Mouse (Mus musculus) megakaryocyte, adult 5-6 weeks (primary cell): ENCODE measurements around the gene Fyb. TPM values are rescaled to one million over a fixed set of nuclear protein-coding genes. Genes with fewer than 3 reads are reported as not detected.

Experiments
- ATAC-seq: 2 replicates; pipeline ENCODE4 v1.8.0; 2016; ENCODE audit warnings: mild to moderate bottlenecking, inconsistent platforms; ENCODE audit not compliant: poor library complexity, severe bottlenecking
- total RNA-seq, 2 experiments: library from RNA; stranded (forward) in 1 of 2; stranded (reverse) in 1 of 2; fragments of 153-499, 151-499 nt in 1 of 2; fragments of 221-1000, 200-1000 nt in 1 of 2; gene quantifications; 2 replicates each; pipeline versions ENCODE4 v1.2.3 to v1.2.4; 2015 to 2017

The Fyb gene
- total RNA-seq, 2 experiments from 2014 or later: 128 to 319 TPM

GRCm38 (mm10) chr15:6592561-6593253 is 70.1 kb downstream of the Fyb start:
- ATAC-seq: peak; percentile 63

DNA sequence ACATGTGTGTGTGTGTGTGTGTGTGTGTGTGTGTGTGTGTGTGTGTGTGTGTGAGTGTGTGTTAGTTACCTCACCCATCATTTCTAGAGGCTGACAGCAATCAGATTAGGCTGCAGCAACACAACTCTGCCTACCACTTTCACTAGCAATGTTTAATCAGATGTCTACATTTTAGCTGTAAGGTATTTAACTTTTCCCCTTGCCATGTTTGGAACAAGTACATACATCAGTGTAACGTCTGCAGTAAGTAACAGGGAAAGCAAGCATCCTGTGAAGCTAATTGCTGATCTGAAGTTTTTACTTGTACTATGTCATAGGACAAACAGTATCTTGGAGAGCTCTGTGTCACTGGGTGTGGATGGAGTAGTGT is 70.6 kb downstream of the Fyb start:
- ATAC-seq: no peak

DNA sequence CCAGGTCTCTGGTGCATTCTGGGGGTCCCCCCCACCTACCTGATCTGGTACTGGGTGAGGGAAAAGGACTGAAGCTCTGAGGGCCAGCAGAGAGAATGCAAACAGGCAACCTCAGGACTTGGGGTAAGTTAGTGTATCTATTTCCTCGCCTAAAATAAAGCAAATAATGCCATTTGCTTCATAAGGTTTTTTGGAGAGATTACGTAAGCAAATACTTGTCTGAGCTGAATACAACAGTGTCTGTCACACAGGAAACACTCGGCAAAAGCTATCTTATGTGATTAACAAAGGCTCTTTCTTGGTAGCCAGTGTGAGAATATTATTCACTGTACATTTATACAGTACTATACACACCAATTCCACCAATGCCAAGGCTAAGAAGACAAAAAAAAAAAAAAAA is 76.0 kb downstream of the Fyb start:
- no peak for ATAC-seq

GRCm38 (mm10) chr15:6600314-6600713 is 77.7 kb downstream of the Fyb start:
- no peak for ATAC-seq

GRCm38 (mm10) chr15:6601330-6601729 is 78.7 kb downstream of the Fyb start:
- ATAC-seq: peak; percentile 95

GRCm38 (mm10) chr15:6602003-6602402 is 79.3 kb downstream of the Fyb start:
- peak; percentile 60 for ATAC-seq

- no peak for ATAC-seq
These were observed 88.0 kb downstream of the Fyb start for GRCm38 (mm10) chr15:6610703-6611102.

GRCm38 (mm10) chr15:6612835-6613234 is 90.2 kb downstream of the Fyb start:
- ATAC-seq: no peak

DNA sequence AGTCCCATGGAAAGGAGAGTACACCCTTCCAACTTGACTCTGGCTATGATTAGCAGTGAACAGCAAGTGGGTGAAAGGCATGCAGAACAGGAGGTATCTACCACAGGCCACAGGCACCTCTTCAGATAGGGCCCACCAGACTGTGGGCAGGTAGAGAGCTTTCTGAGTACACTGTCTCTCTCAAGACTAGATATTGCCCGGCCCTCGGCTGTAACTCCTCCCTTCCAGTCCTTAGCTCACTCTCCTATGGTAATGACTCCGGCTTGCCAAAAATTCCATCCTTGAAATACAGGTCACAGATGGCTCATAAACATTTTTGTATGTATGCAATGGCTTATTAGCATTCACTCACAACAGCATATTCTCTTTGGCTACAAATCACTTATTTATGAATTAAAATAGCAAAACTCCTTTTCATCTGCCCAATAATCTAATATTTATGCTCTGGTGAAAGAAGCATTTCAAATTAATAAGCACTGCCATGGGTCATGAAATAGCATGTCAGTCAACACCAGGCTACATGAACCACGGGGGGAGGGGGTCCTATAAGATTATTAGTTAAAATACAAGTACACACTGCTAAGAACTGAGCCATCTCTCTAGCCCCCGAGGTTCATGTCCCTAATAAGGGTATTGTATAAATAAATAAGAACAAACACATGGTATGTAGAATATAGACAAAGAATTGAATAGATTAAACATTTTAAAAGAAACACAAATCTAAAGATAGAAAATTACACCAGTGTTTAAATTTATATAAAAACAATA is 93.9 kb downstream of the Fyb start:
- no peak for ATAC-seq

DNA sequence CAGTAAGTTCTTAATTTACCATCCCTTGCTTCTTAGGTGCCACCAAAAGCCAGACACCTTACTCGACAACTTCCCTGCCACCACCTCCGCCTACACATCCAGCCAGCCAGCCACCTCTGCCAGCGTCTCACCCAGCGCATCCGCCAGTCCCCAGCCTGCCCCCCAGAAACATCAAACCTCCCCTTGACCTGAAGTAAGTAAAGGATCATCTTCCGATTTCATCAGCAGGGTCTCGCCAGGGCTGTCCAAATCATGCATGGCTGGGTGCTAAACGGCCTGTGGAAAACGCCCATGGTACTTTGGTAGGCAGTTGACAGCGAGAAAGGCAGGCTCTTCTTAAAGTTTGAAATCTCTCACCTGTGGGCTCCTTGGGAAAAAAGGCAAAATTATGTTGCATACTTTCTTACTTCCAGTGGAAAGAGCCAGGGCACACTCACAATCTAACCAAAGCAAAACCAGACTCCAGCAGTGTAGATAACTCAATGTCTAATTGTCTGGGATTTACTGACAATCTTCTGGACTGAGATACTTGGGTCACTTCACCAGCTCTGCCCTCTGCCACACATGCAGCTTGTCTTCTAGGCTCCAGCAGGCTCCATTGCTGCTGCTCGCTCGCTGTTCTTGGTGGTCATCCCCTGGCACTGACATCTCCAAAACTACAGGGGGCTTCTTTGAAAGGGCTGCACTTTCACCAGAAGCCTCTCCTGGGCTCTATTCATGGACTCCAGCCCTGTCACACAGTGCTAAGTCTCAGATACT is 97.1 kb downstream of the Fyb start:
- no peak for ATAC-seq

GRCm38 (mm10) chr15:6622512-6622911 is 99.9 kb downstream of the Fyb start:
- ATAC-seq: peak; percentile 17; the same call in 1 of the 2 replicates

DNA sequence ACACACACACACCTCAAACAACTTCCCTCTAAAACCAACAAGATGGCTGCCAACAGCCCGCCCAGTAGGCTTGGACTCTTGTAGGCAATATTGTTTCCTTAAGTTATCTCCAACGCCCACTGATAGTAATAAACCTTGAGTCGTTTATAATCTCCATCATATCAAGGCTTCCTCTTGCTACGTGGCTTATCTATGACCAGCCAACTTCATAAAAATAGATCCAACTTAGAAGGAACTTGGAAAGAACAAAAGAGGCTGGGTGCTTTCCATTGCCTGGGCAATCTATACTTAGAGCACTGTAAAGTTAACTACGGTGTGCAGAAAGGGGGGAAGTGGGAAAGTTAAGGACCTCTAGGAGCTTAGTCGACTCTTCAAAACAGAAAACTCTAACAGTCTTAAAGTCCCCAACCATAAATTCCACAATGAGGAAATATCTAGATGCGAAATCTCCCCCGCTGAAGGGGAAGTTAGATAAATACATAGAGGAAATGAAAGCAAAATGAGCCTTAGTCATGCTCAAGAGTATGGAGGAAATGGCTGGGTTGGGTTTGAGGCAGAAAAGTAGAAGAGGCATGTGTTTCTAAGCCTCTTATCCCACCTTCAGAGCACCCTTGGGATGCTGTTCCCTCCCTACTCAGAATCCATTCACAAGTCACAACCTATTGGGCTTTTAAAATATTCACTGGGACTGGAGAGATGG is 101.0 kb downstream of the Fyb start:
- ATAC-seq: peak; percentile 74

GRCm38 (mm10) chr15:6624365-6625182 is 101.9 kb downstream of the Fyb start:
- ATAC-seq: peak; percentile 62

- ATAC-seq: no peak; the same call in 1 of the 2 replicates
These were observed 103.0 kb downstream of the Fyb start for GRCm38 (mm10) chr15:6625607-6626033.

DNA sequence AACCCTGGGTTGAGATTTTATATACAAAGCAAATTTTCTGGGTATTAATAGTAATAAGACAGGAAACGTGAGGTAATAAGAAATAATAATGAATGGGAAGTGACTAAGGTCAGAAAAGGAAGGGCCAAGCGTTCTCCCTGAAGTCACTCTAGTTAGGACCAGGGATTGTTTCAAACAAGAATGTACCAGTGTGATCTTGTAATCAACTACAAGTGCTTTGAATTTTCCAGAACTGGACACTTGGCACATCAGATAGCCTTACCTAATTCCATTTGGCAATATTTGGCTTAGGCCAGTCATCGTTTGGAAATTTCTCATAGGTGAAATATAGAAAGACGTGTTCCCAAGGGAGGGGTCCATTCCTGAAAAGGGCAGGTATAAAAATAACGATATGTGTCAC is 103.5 kb downstream of the Fyb start:
- no peak for ATAC-seq

GRCm38 (mm10) chr15:6628431-6629077 is 105.9 kb downstream of the Fyb start:
- no peak for ATAC-seq

- no peak for ATAC-seq
These were observed 106.5 kb downstream of the Fyb start for GRCm38 (mm10) chr15:6629174-6629573.

- ATAC-seq: no peak
These were observed 112.8 kb downstream of the Fyb start for GRCm38 (mm10) chr15:6635405-6635804.

DNA sequence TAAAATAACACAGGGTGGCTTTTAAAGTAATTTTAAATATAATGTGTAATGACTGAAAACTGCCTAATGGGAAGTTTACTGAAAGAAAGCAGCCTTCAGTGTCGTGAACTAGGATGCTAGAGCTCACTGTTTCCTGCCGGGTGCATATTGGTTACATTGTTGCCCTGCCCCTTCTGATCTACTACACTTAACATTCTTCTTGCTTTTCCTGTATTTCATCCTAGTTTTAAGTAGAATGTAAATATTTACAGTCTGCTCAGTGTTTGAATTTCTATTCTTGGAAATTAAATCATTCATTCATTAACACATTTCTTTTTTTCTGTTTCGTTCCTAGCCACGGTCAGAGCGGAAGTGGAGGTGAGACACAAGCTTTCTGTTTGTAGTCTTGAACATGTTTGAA is 119.6 kb downstream of the Fyb start:
- no peak for ATAC-seq

DNA sequence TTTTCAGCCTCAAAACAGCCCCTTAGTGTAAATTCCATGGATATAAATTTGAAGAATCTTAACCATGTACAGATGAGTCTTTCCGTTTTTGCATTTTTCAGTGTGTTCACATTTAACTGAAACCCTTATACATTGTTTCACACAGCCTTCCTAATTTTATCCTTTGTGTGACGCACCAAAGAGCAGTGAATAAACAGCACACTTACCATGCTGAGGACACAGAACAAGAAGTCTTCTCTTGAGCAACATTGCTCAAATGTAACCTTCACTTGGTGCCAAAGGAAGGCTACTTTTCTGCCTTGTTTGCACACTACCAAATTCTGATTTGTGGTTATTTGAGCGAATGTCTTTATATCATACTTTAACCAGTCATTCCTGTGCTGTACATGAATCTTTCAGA is 122.8 kb downstream of the Fyb start:
- ATAC-seq: no peak
